Mouse (Mus musculus): ENCODE results near the gene Gm10309. TPM values are rescaled to one million over a fixed set of nuclear protein-coding genes. Genes with fewer than 3 reads are reported as not detected.

Gm10309 gene
- polyA plus RNA-seq, 1 experiment, result 5.4 TPM

GRCm38 (mm10) chr17:86526016-86526415 is 21.0 kb upstream of the Gm10309 start:
- Histone ChIP-seq H3K27me3 (ENCODE audit: control insufficient read depth, insufficient read depth, low read length) (no peaks in the 10 kb centered on the region), H3K36me3 (ENCODE audit: control insufficient read depth, insufficient read depth, low read length) (no peaks in the 10 kb centered on the region), H3K4me3 (ENCODE audit: control insufficient read depth, low read depth, low read length) (no peak overlapping the region), H3K27ac (ENCODE audit: control insufficient read depth, insufficient read depth, low read depth, low read length) (no peak overlapping the region), H3K4me1 (ENCODE audit: control insufficient read depth, insufficient read depth, low read length) (no peaks in the 10 kb centered on the region)
- TF ChIP-seq CTCF (IDR thresholded peaks at IDR 0.05; ENCODE audit: control insufficient read depth, insufficient read depth, insufficient replicate concordance, low read depth, low read length) (no peak), POLR2A (IDR thresholded peaks at IDR 0.05; ENCODE audit: control insufficient read depth, low read depth, low read length) (no peak)

DNA sequence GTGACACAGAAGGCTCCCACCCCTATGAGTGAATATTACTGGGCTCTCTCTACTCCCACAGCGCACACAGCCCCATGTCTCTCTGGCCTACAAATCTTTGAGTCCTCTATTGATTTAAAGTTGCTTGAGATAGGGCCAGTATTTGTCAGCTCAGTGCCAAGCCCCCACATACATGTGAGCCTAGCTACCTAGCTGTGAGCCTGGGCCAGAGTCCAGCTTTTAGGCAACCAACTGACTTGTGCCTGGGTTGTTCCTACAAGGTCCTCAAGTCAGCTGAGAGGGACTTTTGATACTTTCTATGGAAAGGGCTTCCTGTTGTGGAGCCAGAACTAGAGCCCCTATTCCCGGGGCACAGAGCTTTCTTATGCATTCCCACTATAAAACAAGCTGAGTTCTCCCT is 20.0 kb upstream of the Gm10309 start:
- Histone ChIP-seq H3K27me3 (ENCODE audit: control insufficient read depth, insufficient read depth, low read length) (no peaks in the 10 kb centered on the region), H3K36me3 (ENCODE audit: control insufficient read depth, insufficient read depth, low read length) (no peaks in the 10 kb centered on the region), H3K4me3 (ENCODE audit: control insufficient read depth, low read depth, low read length) (no peak overlapping the region), H3K27ac (ENCODE audit: control insufficient read depth, insufficient read depth, low read depth, low read length) (no peak overlapping the region), H3K4me1 (ENCODE audit: control insufficient read depth, insufficient read depth, low read length) (no peaks in the 10 kb centered on the region)
- TF ChIP-seq CTCF (IDR thresholded peaks at IDR 0.05; ENCODE audit: control insufficient read depth, insufficient read depth, insufficient replicate concordance, low read depth, low read length) (no peak), POLR2A (IDR thresholded peaks at IDR 0.05; ENCODE audit: control insufficient read depth, low read depth, low read length) (no peak)

DNA sequence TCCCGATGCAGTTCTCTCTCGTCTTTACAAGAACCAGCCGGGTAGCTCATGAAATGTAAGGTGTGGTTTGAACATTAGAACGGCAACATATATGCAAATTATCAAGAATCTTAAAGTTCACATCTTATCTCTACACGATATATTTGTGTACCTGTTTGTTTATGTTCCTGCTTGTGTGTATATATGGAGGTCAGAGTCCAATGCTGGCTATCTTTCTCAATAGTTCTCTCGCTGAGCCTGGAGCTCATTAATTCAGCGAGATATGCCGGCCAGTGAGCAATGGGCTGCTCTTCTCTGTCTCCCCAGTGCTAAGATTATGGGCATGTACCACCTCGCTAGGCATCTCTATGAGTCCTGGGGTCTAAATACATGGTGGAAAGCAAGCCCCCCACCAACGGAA is 18.8 kb upstream of the Gm10309 start:
- no peak for TF ChIP-seq POLR2A (IDR thresholded peaks at IDR 0.05; ENCODE audit: control insufficient read depth, low read depth, low read length)
- no peak overlapping the region for H3K4me3 ChIP-seq (ENCODE audit: control insufficient read depth, low read depth, low read length)
- H3K27ac ChIP-seq (ENCODE audit: control insufficient read depth, insufficient read depth, low read depth, low read length), result no peak overlapping the region
- H3K27me3 ChIP-seq (ENCODE audit: control insufficient read depth, insufficient read depth, low read length), result no peaks in the 10 kb centered on the region
- no peaks in the 10 kb centered on the region for H3K4me1 ChIP-seq (ENCODE audit: control insufficient read depth, insufficient read depth, low read length)
- no peaks in the 10 kb centered on the region for H3K36me3 ChIP-seq (ENCODE audit: control insufficient read depth, insufficient read depth, low read length)

- TF ChIP-seq CTCF (IDR thresholded peaks at IDR 0.05; ENCODE audit: control insufficient read depth, insufficient read depth, insufficient replicate concordance, low read depth, low read length), result no peak
- no peak for TF ChIP-seq POLR2A (IDR thresholded peaks at IDR 0.05; ENCODE audit: control insufficient read depth, low read depth, low read length)
- H3K36me3 ChIP-seq (ENCODE audit: control insufficient read depth, insufficient read depth, low read length), result no peaks in the 10 kb centered on the region
- H3K27me3 ChIP-seq (ENCODE audit: control insufficient read depth, insufficient read depth, low read length), result no peaks in the 10 kb centered on the region
- no peaks in the 10 kb centered on the region for H3K4me1 ChIP-seq (ENCODE audit: control insufficient read depth, insufficient read depth, low read length)
- no peak overlapping the region for H3K27ac ChIP-seq (ENCODE audit: control insufficient read depth, insufficient read depth, low read depth, low read length)
- H3K4me3 ChIP-seq (ENCODE audit: control insufficient read depth, low read depth, low read length), result no peak overlapping the region
Observed at GRCm38 (mm10) chr17:86523374-86523773, 18.3 kb upstream of the Gm10309 start.

GRCm38 (mm10) chr17:86522649-86523048 is 17.6 kb upstream of the Gm10309 start:
- H3K4me1 ChIP-seq (ENCODE audit: control insufficient read depth, insufficient read depth, low read length), result no peaks in the 10 kb centered on the region
- TF ChIP-seq POLR2A (IDR thresholded peaks at IDR 0.05; ENCODE audit: control insufficient read depth, low read depth, low read length) (no peak), CTCF (IDR thresholded peaks at IDR 0.05; ENCODE audit: control insufficient read depth, insufficient read depth, insufficient replicate concordance, low read depth, low read length) (no peak)
- no peaks in the 10 kb centered on the region for H3K36me3 ChIP-seq (ENCODE audit: control insufficient read depth, insufficient read depth, low read length)
- no peaks in the 10 kb centered on the region for H3K27me3 ChIP-seq (ENCODE audit: control insufficient read depth, insufficient read depth, low read length)
- H3K4me3 ChIP-seq (ENCODE audit: control insufficient read depth, low read depth, low read length), result no peak overlapping the region
- H3K27ac ChIP-seq (ENCODE audit: control insufficient read depth, insufficient read depth, low read depth, low read length), result no peak overlapping the region

DNA sequence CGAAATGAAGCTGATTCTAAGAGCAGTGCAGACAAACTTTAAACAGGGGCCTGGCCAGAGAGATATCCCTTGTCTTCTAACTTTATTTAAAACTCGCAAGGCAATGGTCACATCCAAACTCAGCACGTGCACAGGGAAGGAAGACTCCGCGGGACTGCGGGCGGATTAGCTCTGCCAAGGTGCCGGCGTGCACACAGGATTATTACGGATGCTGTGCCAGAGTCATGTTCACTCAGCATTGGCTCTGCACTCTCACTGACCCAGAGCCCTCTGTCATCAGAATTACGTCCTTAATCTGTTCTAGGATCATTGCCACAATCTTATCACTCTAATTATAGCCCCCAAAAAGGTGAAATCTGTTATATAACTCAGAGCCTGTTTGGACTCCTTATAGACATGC is 16.2 kb upstream of the Gm10309 start:
- no peak overlapping the region for H3K27ac ChIP-seq (ENCODE audit: control insufficient read depth, insufficient read depth, low read depth, low read length)
- TF ChIP-seq POLR2A (IDR thresholded peaks at IDR 0.05; ENCODE audit: control insufficient read depth, low read depth, low read length) (no peak), CTCF (IDR thresholded peaks at IDR 0.05; ENCODE audit: control insufficient read depth, insufficient read depth, insufficient replicate concordance, low read depth, low read length) (no peak)
- no peaks in the 10 kb centered on the region for H3K4me1 ChIP-seq (ENCODE audit: control insufficient read depth, insufficient read depth, low read length)
- no peaks in the 10 kb centered on the region for H3K36me3 ChIP-seq (ENCODE audit: control insufficient read depth, insufficient read depth, low read length)
- no peaks in the 10 kb centered on the region for H3K27me3 ChIP-seq (ENCODE audit: control insufficient read depth, insufficient read depth, low read length)
- no peak overlapping the region for H3K4me3 ChIP-seq (ENCODE audit: control insufficient read depth, low read depth, low read length)

DNA sequence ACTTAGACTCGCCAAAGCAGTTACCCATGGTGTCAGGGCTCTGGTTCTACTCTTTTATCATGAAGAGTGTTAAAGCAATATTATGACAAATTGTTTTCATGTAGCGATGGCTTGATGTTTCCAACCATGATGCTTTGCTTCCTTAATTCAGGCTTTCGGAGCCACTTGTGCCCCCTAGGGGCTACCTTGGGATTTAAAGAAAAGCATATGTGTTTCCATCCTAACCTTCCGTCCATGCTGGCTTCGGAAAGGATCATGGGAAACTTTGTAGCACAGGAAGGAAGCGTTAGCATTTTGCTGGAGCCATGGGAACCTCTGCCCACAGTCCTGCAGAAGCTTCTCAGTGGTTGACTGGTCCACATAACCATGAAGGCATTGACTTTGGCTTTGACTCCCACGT is 13.6 kb upstream of the Gm10309 start:
- Histone ChIP-seq H3K4me1 (ENCODE audit: control insufficient read depth, insufficient read depth, low read length) (no peaks in the 10 kb centered on the region), H3K27ac (ENCODE audit: control insufficient read depth, insufficient read depth, low read depth, low read length) (no peak overlapping the region), H3K4me3 (ENCODE audit: control insufficient read depth, low read depth, low read length) (no peak overlapping the region), H3K27me3 (ENCODE audit: control insufficient read depth, insufficient read depth, low read length) (no peaks in the 10 kb centered on the region), H3K36me3 (ENCODE audit: control insufficient read depth, insufficient read depth, low read length) (no peaks in the 10 kb centered on the region)
- no peak for TF ChIP-seq CTCF (IDR thresholded peaks at IDR 0.05; ENCODE audit: control insufficient read depth, insufficient read depth, insufficient replicate concordance, low read depth, low read length)
- no peak for TF ChIP-seq POLR2A (IDR thresholded peaks at IDR 0.05; ENCODE audit: control insufficient read depth, low read depth, low read length)

DNA sequence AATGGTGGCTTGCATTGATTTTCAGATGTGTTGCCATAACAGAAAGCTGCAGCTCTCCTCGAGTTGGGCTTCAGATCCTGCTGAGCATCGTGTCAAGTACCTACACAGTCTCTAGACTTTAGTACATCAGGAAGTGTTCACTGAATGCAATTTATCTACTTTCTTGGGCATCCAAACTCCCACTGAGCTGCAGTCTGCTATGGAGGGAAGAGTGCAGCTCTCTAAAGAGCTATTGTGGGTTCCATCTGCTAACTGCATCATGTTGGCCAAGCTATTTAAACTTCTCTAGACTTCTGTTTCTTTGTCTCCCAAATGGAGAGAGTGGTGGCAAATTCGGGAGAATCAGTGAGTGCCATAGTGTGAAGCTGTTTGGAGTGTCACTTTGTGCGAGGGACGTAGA is 11.6 kb upstream of the Gm10309 start:
- Histone ChIP-seq H3K36me3 (ENCODE audit: control insufficient read depth, insufficient read depth, low read length) (no peaks in the 10 kb centered on the region), H3K4me1 (ENCODE audit: control insufficient read depth, insufficient read depth, low read length) (no peaks in the 10 kb centered on the region), H3K27me3 (ENCODE audit: control insufficient read depth, insufficient read depth, low read length) (no peaks in the 10 kb centered on the region), H3K27ac (ENCODE audit: control insufficient read depth, insufficient read depth, low read depth, low read length) (no peak overlapping the region), H3K4me3 (ENCODE audit: control insufficient read depth, low read depth, low read length) (no peak overlapping the region)
- TF ChIP-seq POLR2A (IDR thresholded peaks at IDR 0.05; ENCODE audit: control insufficient read depth, low read depth, low read length) (no peak), CTCF (IDR thresholded peaks at IDR 0.05; ENCODE audit: control insufficient read depth, insufficient read depth, insufficient replicate concordance, low read depth, low read length) (no peak)

Data from testis, adult 2 months (tissue).